Mouse (Mus musculus) forebrain, embryonic 16.5 days (tissue): ENCODE results near the gene C77080. TPM values are rescaled to one million over a fixed set of nuclear protein-coding genes. Genes with fewer than 3 reads are reported as not detected.
A peak's percentile ranks its signal among the peaks of the same experiment; 100 is the strongest.

ENCODE experiments used
- ATAC-seq: fragments of 200-750 bp; cut with Nextera tagmentation; 2 replicates; pipeline ENCODE4 v1.8.0; 2017; ENCODE audit warnings: mild to moderate bottlenecking, moderate library complexity
- H3K27ac ChIP-seq: fragments of 300-500 bp; sonication (generic); 2 replicates; pipeline ENCODE4 v1.5.1; 2014; ENCODE audit warnings: low read length, control low read depth
- H3K27me3 ChIP-seq: fragments of 300-500 bp; sonication (generic); replicated peaks from 2 replicates; pipeline ENCODE4 v1.6.1; 2014; ENCODE audit warnings: low read length; ENCODE audit not compliant: control insufficient read depth, insufficient read depth
- H3K36me3 ChIP-seq: fragments of 300-500 bp; sonication (generic); 2 replicates; pipeline ENCODE4 v1.6.1; 2014; ENCODE audit not compliant: control insufficient read depth, insufficient read depth
- H3K4me1 ChIP-seq: fragments of 300-500 bp; sonication (generic); replicated peaks from 2 replicates; pipeline ENCODE4 v1.6.1; 2014; ENCODE audit warnings: low read length; ENCODE audit not compliant: control insufficient read depth, insufficient read depth
- H3K4me2 ChIP-seq: fragments of 300-500 bp; sonication (generic); 2 replicates; pipeline ENCODE4 v1.6.1; 2014; ENCODE audit warnings: mild to moderate bottlenecking, low read length, control low read depth
- H3K4me3 ChIP-seq: fragments of 300-500 bp; sonication (generic); replicated peaks from 2 replicates; pipeline ENCODE4 v1.5.1; 2014; ENCODE audit warnings: mild to moderate bottlenecking, low read length, control low read depth
- H3K9ac ChIP-seq: fragments of 300-500 bp; sonication (generic); replicated peaks from 2 replicates; pipeline ENCODE4 v1.6.1; 2014; ENCODE audit warnings: low read depth, low read length, control low read depth
- H3K9me3 ChIP-seq: fragments of 300-500 bp; sonication (generic); 2 replicates; pipeline ENCODE4 v1.6.1; 2016; ENCODE audit warnings: low read length; ENCODE audit not compliant: control insufficient read depth
- WGBS: fragments of 180-500 bp; shearing (Covaris S2); extraction: QIAGEN DNeasy Blood & Tissue Kit; methylation state at CpG from one replicate; pipeline ENCODE4 v1.1.7; 2014; 5-methylcytosine and 5-hydroxymethylcytosine counted together
- polyA plus RNA-seq: library from polyadenylated mRNA; unstranded; fragments of >200 nt; fragmentation: Nextera tagmentation; extraction: Ambion mirVana; gene quantifications from 2 replicates; pipeline ENCODE4 v1.2.1, GENCODE M21; 2015

The C77080 gene
- polyA plus RNA-seq, 1 experiment from 2014 or later, result 4.7 TPM

DNA sequence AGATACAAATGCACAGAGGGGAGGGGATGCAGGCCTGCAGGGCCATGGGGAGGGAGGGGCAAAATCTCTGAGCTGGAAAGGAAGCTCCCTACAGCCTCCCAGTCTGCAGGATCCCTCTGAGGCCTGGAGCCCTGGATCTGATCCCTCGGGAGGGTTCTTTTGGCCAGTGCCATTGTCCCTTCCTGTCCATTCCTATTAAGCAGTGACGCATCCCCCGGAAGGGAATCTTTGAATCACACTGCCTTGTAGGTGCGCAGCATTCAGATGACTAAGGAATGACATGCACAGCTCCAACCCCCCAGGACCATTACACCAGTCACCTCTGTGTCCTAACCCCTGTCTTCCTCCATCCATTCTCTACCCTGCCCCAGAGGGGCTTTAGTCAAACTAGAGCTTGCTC lies 2.1 kb downstream of the C77080 start:
- H3K9ac ChIP-seq, result no peak overlapping the region
- no peak for ATAC-seq
- no peaks in the 10 kb centered on the region for H3K9me3 ChIP-seq
- no peaks in the 10 kb centered on the region for H3K36me3 ChIP-seq
- 52% methylated on average over 4 of the region's 4 CpGs for WGBS
- H3K4me1 ChIP-seq, result 0 out of 2 replicates have a peak, but pooled peaks cover 3% of the 10 kb centered on the region
- H3K27me3 ChIP-seq, result no peaks in the 10 kb centered on the region
- H3K4me3 ChIP-seq, result no peak overlapping the region
- no peak overlapping the region for H3K27ac ChIP-seq
- no peak overlapping the region for H3K4me2 ChIP-seq

DNA sequence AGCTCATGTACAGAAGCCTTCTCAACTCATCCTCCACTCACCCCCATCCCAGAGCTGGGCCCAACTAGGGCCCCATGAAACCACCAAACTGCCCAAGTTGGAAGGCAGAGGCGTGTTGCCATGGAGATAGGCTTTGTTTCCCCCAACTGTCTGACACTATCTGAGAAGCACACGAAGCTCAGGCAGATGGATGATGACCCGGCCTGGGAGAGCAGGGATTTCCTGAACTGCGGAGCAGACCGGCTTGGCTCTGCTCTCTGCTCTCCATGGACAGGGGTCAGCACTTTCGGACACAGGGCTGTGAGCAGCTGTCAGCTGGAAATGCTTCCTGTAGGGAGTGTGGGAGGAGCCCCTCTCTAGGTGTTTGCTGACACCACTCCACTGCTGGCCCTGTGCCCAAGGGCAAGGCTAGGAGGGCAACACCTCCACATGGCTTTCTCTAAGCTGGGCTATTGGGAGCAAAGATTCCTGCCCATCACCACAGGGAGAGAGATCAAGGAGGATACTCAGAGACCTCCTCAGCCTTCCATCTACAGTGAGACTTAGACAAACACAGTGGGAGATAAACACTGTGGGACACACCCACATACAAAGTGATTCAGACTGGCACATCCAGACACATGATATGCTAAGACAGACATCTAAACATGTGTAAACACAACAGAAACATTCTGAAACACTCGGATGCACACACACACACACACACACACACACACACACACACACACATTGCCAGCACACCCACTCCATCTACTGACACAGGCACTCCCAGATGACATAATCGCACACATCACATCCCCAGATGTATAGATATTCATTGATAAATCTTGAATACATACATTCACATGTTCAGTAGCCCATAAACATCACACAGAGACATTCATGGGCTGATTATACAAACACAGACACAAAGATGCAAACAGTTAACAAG lies 4.5 kb downstream of the C77080 start:
- H3K27me3 ChIP-seq, result no peaks in the 10 kb centered on the region
- no peak overlapping the region for H3K4me2 ChIP-seq
- H3K9ac ChIP-seq, result no peak overlapping the region
- no peak for ATAC-seq
- H3K36me3 ChIP-seq, result no peaks in the 10 kb centered on the region
- H3K4me1 ChIP-seq, result no peaks in the 10 kb centered on the region; the same call in 1 of the 2 replicates
- no peaks in the 10 kb centered on the region for H3K9me3 ChIP-seq
- WGBS, result 28% methylated on average over 8 of the region's 8 CpGs
- no peak overlapping the region for H3K4me3 ChIP-seq
- H3K27ac ChIP-seq, result no peak overlapping the region

DNA sequence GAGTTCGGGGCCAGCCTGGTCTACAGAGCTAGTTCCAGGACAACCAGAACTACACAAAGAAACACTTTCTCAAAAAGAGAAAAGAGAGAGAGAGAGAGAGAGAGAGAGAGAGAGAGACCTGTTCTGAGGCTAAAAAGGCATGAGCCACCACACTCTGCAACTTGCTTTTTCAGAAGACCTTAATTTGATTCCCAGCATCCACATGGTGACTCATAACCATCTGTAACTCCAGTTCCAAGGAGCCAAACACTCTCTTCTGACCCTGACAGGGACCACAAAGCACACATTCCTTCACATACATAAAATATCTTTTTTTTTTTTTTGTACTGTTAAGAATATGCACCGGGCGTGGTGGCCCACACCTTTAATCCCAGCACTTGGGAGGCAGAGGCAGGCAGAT lies 6.6 kb downstream of the C77080 start:
- Histone ChIP-seq H3K4me2 (no peak overlapping the region), H3K9ac (no peak overlapping the region), H3K36me3 (no peaks in the 10 kb centered on the region), H3K27ac (no peak overlapping the region), H3K27me3 (peaks cover 11% of the 10 kb centered on the region), H3K9me3 (no peaks in the 10 kb centered on the region), H3K4me1 (peaks cover 6% of the 10 kb centered on the region), H3K4me3 (no peak overlapping the region)
- no peak for ATAC-seq
- WGBS, result 96% methylated on average over 3 of the region's 3 CpGs

DNA sequence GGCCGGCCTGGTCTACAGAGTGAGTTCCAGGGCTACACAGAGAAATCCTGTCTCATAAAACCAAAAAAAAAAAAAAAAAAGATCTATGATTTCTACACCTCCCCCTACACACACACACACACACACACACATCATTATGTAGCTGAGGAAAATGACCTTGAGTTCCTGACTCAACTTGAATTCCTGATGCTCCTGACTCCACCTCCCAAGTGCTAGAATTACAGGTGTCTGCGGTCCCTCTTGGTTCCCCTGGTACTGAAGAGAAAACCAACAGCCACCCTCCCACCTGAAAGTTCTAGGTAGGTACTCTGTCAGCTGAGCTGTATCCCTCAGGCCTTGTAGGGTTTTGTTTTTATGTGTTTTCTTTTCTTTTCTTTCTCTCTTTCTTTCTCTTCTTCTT lies 8.7 kb downstream of the C77080 start:
- WGBS, result 92% methylated on average over 2 of the region's 2 CpGs
- H3K4me1 ChIP-seq, result peaks cover 17% of the 10 kb centered on the region
- H3K4me3 ChIP-seq, result no peak overlapping the region
- no peak for ATAC-seq
- no peak overlapping the region for H3K4me2 ChIP-seq
- H3K36me3 ChIP-seq, result no peaks in the 10 kb centered on the region
- no peaks in the 10 kb centered on the region for H3K9me3 ChIP-seq
- no peak overlapping the region for H3K9ac ChIP-seq
- H3K27me3 ChIP-seq, result peaks cover 19% of the 10 kb centered on the region
- H3K27ac ChIP-seq, result no peak overlapping the region

DNA sequence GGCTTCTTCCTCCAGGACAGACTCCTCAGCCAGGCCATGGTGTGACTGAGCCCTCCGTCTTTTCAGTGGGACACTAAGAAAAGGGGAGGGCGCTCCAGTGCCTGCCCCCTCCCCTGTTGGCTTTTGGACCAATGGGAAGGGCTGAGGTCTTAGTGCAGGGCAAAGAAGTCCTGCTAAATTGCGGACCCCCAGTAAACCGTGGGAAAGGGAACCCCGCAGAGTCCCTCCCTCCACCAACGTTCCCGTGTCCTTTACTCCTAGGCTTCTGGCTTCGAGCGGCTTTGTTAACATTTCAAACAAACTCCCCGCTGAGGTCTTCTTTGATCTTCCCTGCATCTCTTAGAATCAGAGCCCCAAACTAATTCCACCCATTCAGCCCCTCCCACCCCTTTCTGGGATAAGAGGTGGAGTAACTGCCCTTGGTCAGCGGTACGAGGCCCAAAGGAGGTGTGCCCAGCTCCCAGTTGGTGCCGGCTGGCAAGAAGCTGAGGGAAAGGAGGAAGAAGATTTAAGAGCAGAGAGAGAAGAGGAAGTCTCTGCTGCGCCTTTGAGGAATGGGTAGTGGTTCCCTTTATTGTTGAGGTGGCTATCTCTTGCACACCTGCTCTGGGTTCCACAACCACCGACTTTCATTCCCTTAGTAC lies 9.6 kb downstream of the C77080 start:
- H3K9me3 ChIP-seq, result no peaks in the 10 kb centered on the region
- ATAC-seq, result no peak
- no peak overlapping the region for H3K27ac ChIP-seq
- peaks cover 28% of the 10 kb centered on the region for H3K27me3 ChIP-seq
- no peak overlapping the region for H3K9ac ChIP-seq
- WGBS, result 2% methylated on average over 15 of the region's 15 CpGs
- H3K4me1 ChIP-seq, result peaks cover 17% of the 10 kb centered on the region
- H3K4me2 ChIP-seq, result no peak overlapping the region
- H3K4me3 ChIP-seq, result no peak overlapping the region
- no peaks in the 10 kb centered on the region for H3K36me3 ChIP-seq

DNA sequence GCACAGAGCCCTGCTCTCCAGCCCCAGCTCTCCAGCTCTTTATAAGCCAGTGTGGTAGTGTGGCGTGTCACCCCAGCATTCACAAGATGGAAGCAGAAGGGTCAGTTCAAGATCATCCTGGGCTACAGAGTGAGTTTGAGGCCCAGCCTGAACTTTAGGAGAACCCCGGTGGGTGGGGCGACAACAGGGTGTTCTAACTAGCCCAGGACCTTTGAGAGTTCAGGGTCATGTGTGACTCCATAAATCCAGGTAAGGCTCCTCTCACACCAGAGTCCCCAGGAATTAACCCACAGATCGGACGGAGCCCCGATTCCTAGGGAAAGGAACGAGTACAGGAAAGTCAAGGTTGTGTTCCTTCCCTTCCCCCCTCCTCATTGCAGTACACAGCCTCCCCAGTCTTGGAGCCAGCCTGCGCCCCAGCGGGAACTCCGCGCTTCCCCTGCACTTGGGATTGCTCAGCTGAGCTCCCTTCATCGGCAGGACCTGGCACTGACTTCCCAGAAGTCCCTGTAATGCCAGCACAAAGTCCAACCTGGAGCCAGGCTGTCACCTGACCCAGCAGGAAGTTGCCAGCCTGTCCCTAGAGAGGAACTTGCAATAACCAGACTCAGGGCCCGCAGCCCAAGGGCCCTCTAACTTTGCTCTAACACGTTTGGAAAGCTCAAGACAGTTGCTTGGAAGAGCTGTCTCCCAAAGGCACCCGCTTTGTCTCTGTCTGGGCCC lies 10.3 kb downstream of the C77080 start:
- H3K4me1 ChIP-seq, result peaks cover 17% of the 10 kb centered on the region
- peaks cover 28% of the 10 kb centered on the region for H3K27me3 ChIP-seq
- no peaks in the 10 kb centered on the region for H3K9me3 ChIP-seq
- H3K36me3 ChIP-seq, result no peaks in the 10 kb centered on the region
- no peak overlapping the region for H3K4me2 ChIP-seq
- no peak overlapping the region for H3K9ac ChIP-seq
- ATAC-seq, result no peak
- 19% methylated on average over 15 of the region's 15 CpGs for WGBS
- no peak overlapping the region for H3K4me3 ChIP-seq
- H3K27ac ChIP-seq, result no peak overlapping the region

DNA sequence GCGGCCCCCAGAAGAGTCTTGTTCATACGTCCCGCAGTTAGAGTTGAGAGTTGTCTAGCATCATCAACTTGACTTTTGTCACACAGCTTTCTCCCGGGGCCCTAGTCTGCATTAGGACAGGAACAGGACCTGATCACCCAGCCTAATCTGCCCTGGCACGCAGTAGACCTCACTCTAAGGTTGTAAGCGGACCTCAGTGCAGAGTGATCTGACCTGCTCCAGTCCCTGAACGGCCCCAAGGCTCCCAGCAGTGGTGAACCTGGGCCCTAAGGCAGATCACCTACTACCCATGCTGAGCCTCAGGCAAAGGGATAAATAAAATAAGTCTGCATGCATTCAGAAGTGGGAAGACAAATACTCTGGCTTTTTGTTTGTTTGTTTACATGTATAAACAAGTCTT lies 11.9 kb downstream of the C77080 start:
- H3K27me3 ChIP-seq, result peaks cover 28% of the 10 kb centered on the region
- ATAC-seq, result no peak
- H3K4me1 ChIP-seq, result peaks cover 17% of the 10 kb centered on the region
- no peaks in the 10 kb centered on the region for H3K36me3 ChIP-seq
- no peak overlapping the region for H3K9ac ChIP-seq
- no peaks in the 10 kb centered on the region for H3K9me3 ChIP-seq
- no peak overlapping the region for H3K27ac ChIP-seq
- H3K4me2 ChIP-seq, result no peak overlapping the region
- 37% methylated on average over 7 of the region's 7 CpGs for WGBS
- no peak overlapping the region for H3K4me3 ChIP-seq

DNA sequence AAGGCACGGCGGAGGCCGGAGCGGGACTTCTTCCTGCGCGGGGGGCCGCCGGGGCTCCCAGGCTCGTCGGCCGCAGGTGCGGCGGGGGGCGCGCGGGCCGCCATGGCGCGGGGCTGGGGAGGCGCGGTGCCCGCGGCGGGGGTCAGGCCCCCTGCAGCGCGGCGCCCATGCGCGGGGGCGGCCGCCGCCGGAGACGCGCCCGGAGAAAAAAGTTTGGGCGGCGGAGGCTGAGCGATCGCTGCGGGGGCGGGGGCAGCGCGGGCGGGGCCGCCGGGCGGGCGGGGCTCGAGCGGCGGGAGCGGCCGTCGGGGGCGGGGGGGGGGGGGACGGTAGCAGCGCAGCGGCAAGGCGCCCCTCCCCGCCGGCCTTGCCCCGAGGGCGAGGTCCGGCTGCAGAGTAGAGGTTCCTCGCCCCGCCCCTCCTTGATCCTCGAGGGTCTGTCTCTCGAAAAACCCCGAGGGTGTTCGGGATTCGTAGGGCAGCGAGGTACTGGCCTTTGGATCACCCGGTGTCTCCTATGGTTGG lies 12.9 kb downstream of the C77080 start:
- under 1% methylated on average over 25 of the region's 74 CpGs for WGBS

More for the DNA sequence above, 12.9 kb downstream of the C77080 start:
- H3K4me1 ChIP-seq, result peaks cover 17% of the 10 kb centered on the region
- peaks cover 28% of the 10 kb centered on the region for H3K27me3 ChIP-seq
- H3K27ac ChIP-seq, result no peak overlapping the region
- H3K4me2 ChIP-seq, result peak overlapping the region; percentile 80
- no peaks in the 10 kb centered on the region for H3K36me3 ChIP-seq
- H3K9ac ChIP-seq, result peak overlapping the region; percentile 59
- no peak for ATAC-seq
- H3K4me3 ChIP-seq, result peak overlapping the region; percentile 51
- H3K9me3 ChIP-seq, result no peaks in the 10 kb centered on the region
